Mouse (Mus musculus) forebrain, embryonic 16.5 days (tissue): ENCODE measurements around the gene Dctn2. TPM values are rescaled to one million over a fixed set of nuclear protein-coding genes. Genes with fewer than 3 reads are reported as not detected.

ENCODE experiments used
- ATAC-seq: fragments of 200-750 bp; cut with Nextera tagmentation; 2 replicates; pipeline ENCODE4 v1.8.0; 2017; ENCODE audit warnings: mild to moderate bottlenecking, moderate library complexity
- H3K27ac ChIP-seq: fragments of 300-500 bp; sonication (generic); 2 replicates; pipeline ENCODE4 v1.5.1; 2014; ENCODE audit warnings: low read length, control low read depth
- H3K27me3 ChIP-seq: fragments of 300-500 bp; sonication (generic); replicated peaks from 2 replicates; pipeline ENCODE4 v1.6.1; 2014; ENCODE audit warnings: low read length; ENCODE audit not compliant: control insufficient read depth, insufficient read depth
- H3K36me3 ChIP-seq: fragments of 300-500 bp; sonication (generic); 2 replicates; pipeline ENCODE4 v1.6.1; 2014; ENCODE audit not compliant: control insufficient read depth, insufficient read depth
- H3K4me1 ChIP-seq: fragments of 300-500 bp; sonication (generic); replicated peaks from 2 replicates; pipeline ENCODE4 v1.6.1; 2014; ENCODE audit warnings: low read length; ENCODE audit not compliant: control insufficient read depth, insufficient read depth
- H3K4me2 ChIP-seq: fragments of 300-500 bp; sonication (generic); 2 replicates; pipeline ENCODE4 v1.6.1; 2014; ENCODE audit warnings: mild to moderate bottlenecking, low read length, control low read depth
- H3K4me3 ChIP-seq: fragments of 300-500 bp; sonication (generic); replicated peaks from 2 replicates; pipeline ENCODE4 v1.5.1; 2014; ENCODE audit warnings: mild to moderate bottlenecking, low read length, control low read depth
- H3K9ac ChIP-seq: fragments of 300-500 bp; sonication (generic); replicated peaks from 2 replicates; pipeline ENCODE4 v1.6.1; 2014; ENCODE audit warnings: low read depth, low read length, control low read depth
- H3K9me3 ChIP-seq: fragments of 300-500 bp; sonication (generic); 2 replicates; pipeline ENCODE4 v1.6.1; 2016; ENCODE audit warnings: low read length; ENCODE audit not compliant: control insufficient read depth
- WGBS: fragments of 180-500 bp; shearing (Covaris S2); extraction: QIAGEN DNeasy Blood & Tissue Kit; methylation state at CpG from one replicate; pipeline ENCODE4 v1.1.7; 2014; 5-methylcytosine and 5-hydroxymethylcytosine counted together
- polyA plus RNA-seq: library from polyadenylated mRNA; unstranded; fragments of >200 nt; fragmentation: Nextera tagmentation; extraction: Ambion mirVana; gene quantifications from 2 replicates; pipeline ENCODE4 v1.2.1, GENCODE M21; 2015

Gene Dctn2
- polyA plus RNA-seq, 1 experiment from 2014 or later = 342 TPM

- Histone ChIP-seq H3K36me3 (no peaks in the 10 kb centered on the region), H3K27me3 (no peaks in the 10 kb centered on the region), H3K27ac (peak overlapping the region; percentile 88), H3K9ac (peak overlapping the region; percentile 82), H3K9me3 (no peaks in the 10 kb centered on the region), H3K4me1 (peaks cover 45% of the 10 kb centered on the region), H3K4me3 (peak overlapping the region; percentile 63), H3K4me2 (peak overlapping the region; percentile 74)
- ATAC-seq = no peak; the same call in 1 of the 2 replicates
- WGBS = 58% methylated on average over 15 of the region's 15 CpGs
Observed at GRCm38 (mm10) chr10:127261706-127262547, 4.2 kb upstream of the Dctn2 start.

GRCm38 (mm10) chr10:127262548-127263398, 3.4 kb upstream of the Dctn2 start, which contains the start of gene Kif5a:
Kif5a (minus strand) TSS chr10:127263348.
- H3K4me1 ChIP-seq = peaks cover 48% of the 10 kb centered on the region
- H3K36me3 ChIP-seq = no peaks in the 10 kb centered on the region
- H3K27ac ChIP-seq = peak within 1 kb of the TSS; percentile 88
- H3K9ac ChIP-seq = peak within 1 kb of the TSS; percentile 82
- no peaks in the 10 kb centered on the region for H3K9me3 ChIP-seq
- peak within 1 kb of the TSS; percentile 63 for H3K4me3 ChIP-seq
- peak within 1 kb of the TSS; percentile 74 for H3K4me2 ChIP-seq
- peak; percentile 41 for ATAC-seq
- under 1% methylated on average over 52 of the region's 53 CpGs for WGBS
- H3K27me3 ChIP-seq = no peaks in the 10 kb centered on the region

- no peak for ATAC-seq
- Histone ChIP-seq H3K27ac (no peak overlapping the region; the same call in 1 of the 2 replicates), H3K4me3 (peak overlapping the region; percentile 63), H3K4me2 (peak overlapping the region; percentile 74; the same call in 1 of the 2 replicates), H3K36me3 (no peaks in the 10 kb centered on the region), H3K9me3 (no peaks in the 10 kb centered on the region), H3K27me3 (no peaks in the 10 kb centered on the region), H3K9ac (no peak overlapping the region), H3K4me1 (peaks cover 50% of the 10 kb centered on the region)
- 34% methylated on average over 3 of the region's 3 CpGs for WGBS
Observed at GRCm38 (mm10) chr10:127263631-127264030, 2.5 kb upstream of the Dctn2 start.

GRCm38 (mm10) chr10:127264336-127264735, 1.8 kb upstream of the Dctn2 start:
- no peaks in the 10 kb centered on the region for H3K9me3 ChIP-seq
- 77% methylated on average over 8 of the region's 8 CpGs for WGBS
- ATAC-seq = no peak
- H3K4me2 ChIP-seq = no peak overlapping the region
- H3K36me3 ChIP-seq = no peaks in the 10 kb centered on the region
- H3K27me3 ChIP-seq = no peaks in the 10 kb centered on the region
- no peak overlapping the region for H3K4me3 ChIP-seq
- H3K27ac ChIP-seq = no peak overlapping the region
- H3K4me1 ChIP-seq = peaks cover 43% of the 10 kb centered on the region
- H3K9ac ChIP-seq = no peak overlapping the region

- Histone ChIP-seq H3K4me1 (peaks cover 38% of the 10 kb centered on the region), H3K27ac (no peak overlapping the region)
- 66% methylated on average over 4 of the region's 4 CpGs for WGBS
Observed at GRCm38 (mm10) chr10:127264971-127265370, 1.2 kb upstream of the Dctn2 start.

GRCm38 (mm10) chr10:127265727-127266111, 449 bp upstream of the Dctn2 start:
- Histone ChIP-seq H3K27me3 (no peaks in the 10 kb centered on the region), H3K4me1 (peaks cover 33% of the 10 kb centered on the region), H3K4me3 (peak overlapping the region; percentile 93), H3K4me2 (peak overlapping the region; percentile 12; the same call in 1 of the 2 replicates), H3K27ac (peak overlapping the region; percentile 49; the same call in 1 of the 2 replicates), H3K9ac (no peak overlapping the region), H3K36me3 (no peaks in the 10 kb centered on the region), H3K9me3 (no peaks in the 10 kb centered on the region)
- ATAC-seq = no peak
- WGBS = 22% methylated on average over 4 of the region's 4 CpGs

More at GRCm38 (mm10) chr10:127264971-127265370, 1.2 kb upstream of the Dctn2 start:
- Histone ChIP-seq H3K9ac (no peak overlapping the region), H3K9me3 (no peaks in the 10 kb centered on the region), H3K4me3 (no peak overlapping the region), H3K4me2 (no peak overlapping the region), H3K36me3 (no peaks in the 10 kb centered on the region), H3K27me3 (no peaks in the 10 kb centered on the region)
- no peak for ATAC-seq

GRCm38 (mm10) chr10:127267318-127267717, 1.1 kb downstream of the Dctn2 start:
- WGBS = 70% methylated on average over 5 of the region's 5 CpGs
- Histone ChIP-seq H3K4me3 (peak overlapping the region; percentile 93), H3K4me1 (peaks cover 22% of the 10 kb centered on the region), H3K27me3 (no peaks in the 10 kb centered on the region), H3K4me2 (peak overlapping the region; percentile 61), H3K9ac (peak overlapping the region; percentile 96), H3K9me3 (no peaks in the 10 kb centered on the region), H3K27ac (no peak overlapping the region), H3K36me3 (no peaks in the 10 kb centered on the region)
- no peak for ATAC-seq

GRCm38 (mm10) chr10:127268401-127268800, 2.2 kb downstream of the Dctn2 start:
- H3K36me3 ChIP-seq = no peaks in the 10 kb centered on the region

GRCm38 (mm10) chr10:127269036-127269435, 2.9 kb downstream of the Dctn2 start:
- Histone ChIP-seq H3K4me1 (peaks cover 17% of the 10 kb centered on the region), H3K27ac (no peak overlapping the region), H3K9ac (no peak overlapping the region), H3K36me3 (no peaks in the 10 kb centered on the region), H3K9me3 (no peaks in the 10 kb centered on the region), H3K27me3 (no peaks in the 10 kb centered on the region), H3K4me3 (no peak overlapping the region), H3K4me2 (no peak overlapping the region)
- WGBS = 86% methylated on average over 12 of the region's 12 CpGs
- ATAC-seq = no peak

More at GRCm38 (mm10) chr10:127268401-127268800, 2.2 kb downstream of the Dctn2 start:
- Histone ChIP-seq H3K9ac (no peak overlapping the region; the same call in 1 of the 2 replicates), H3K4me2 (no peak overlapping the region), H3K9me3 (no peaks in the 10 kb centered on the region), H3K4me1 (peaks cover 20% of the 10 kb centered on the region), H3K27me3 (no peaks in the 10 kb centered on the region), H3K27ac (no peak overlapping the region), H3K4me3 (no peak overlapping the region)
- WGBS = 79% methylated on average over 5 of the region's 5 CpGs
- no peak for ATAC-seq
